Mouse (Mus musculus) forelimb bud, embryonic 11.5 days (tissue): ENCODE results near the gene Prss8.
"Not testable (repeated sequence)": the region's sequence is repeated elsewhere in the genome, so short reads cannot be mapped to it uniquely, and the experiment has no call there.

Source experiments
- DNase-seq: peaks from one replicate; pipeline ENCODE4 v3.0.0-alpha.2; 2012; ENCODE audit warnings: low read depth, low spot score

Prss8 gene

GRCm38 (mm10) chr7:127929923-127930322 lies at the start of gene Prss8:
TSS of gene Prss8 (minus strand) at chr7:127930104.
- no peak for DNase-seq

GRCm38 (mm10) chr7:127978856-127979255 lies 49.0 kb upstream of the Prss8 start:
- no peak for DNase-seq

GRCm38 (mm10) chr7:127974413-127974930 lies 44.6 kb upstream of the Prss8 start:
- no peak for DNase-seq

- DNase-seq, result peak; percentile 76
Observed at GRCm38 (mm10) chr7:127967922-127968828, 38.3 kb upstream of the Prss8 start.

GRCm38 (mm10) chr7:127967004-127967921 lies 37.4 kb upstream of the Prss8 start, which contains the start of gene Fus:
TSS of gene Fus (plus strand) at chr7:127967457.
- peak; percentile 94 for DNase-seq

- peak; percentile 30 for DNase-seq
Observed at GRCm38 (mm10) chr7:127966371-127966918, 36.5 kb upstream of the Prss8 start.

GRCm38 (mm10) chr7:127959364-127959763 lies 29.5 kb upstream of the Prss8 start:
- DNase-seq, result no peak

- no peak for DNase-seq
Observed at GRCm38 (mm10) chr7:127952864-127953581, 23.1 kb upstream of the Prss8 start.

GRCm38 (mm10) chr7:127946470-127947023 lies 16.6 kb upstream of the Prss8 start, which contains the start of gene Prss36:
TSS of gene Prss36 (minus strand) at chr7:127946725.
- no peak for DNase-seq

GRCm38 (mm10) chr7:127944614-127945013 lies 14.7 kb upstream of the Prss8 start:
- no peak for DNase-seq

- DNase-seq, result not testable (repeated sequence)
Observed at GRCm38 (mm10) chr7:127942097-127942496, 12.2 kb upstream of the Prss8 start.

GRCm38 (mm10) chr7:127936216-127936884 lies 6.4 kb upstream of the Prss8 start:
- DNase-seq, result no peak

- no peak for DNase-seq
Observed at GRCm38 (mm10) chr7:127935748-127936159, 5.8 kb upstream of the Prss8 start.

- DNase-seq, result peak; percentile 93
Observed at GRCm38 (mm10) chr7:127935028-127935722, 5.3 kb upstream of the Prss8 start.

GRCm38 (mm10) chr7:127934075-127934474 lies 4.2 kb upstream of the Prss8 start:
- DNase-seq, result no peak

GRCm38 (mm10) chr7:127932273-127933031 lies 2.5 kb upstream of the Prss8 start:
- DNase-seq, result no peak

GRCm38 (mm10) chr7:127931351-127932135 lies 1.6 kb upstream of the Prss8 start:
- no peak for DNase-seq

- no peak for DNase-seq
Observed at GRCm38 (mm10) chr7:127930636-127931035, 732 bp upstream of the Prss8 start.
